Mouse (Mus musculus): ENCODE data around the gene Grik5. TPM values are rescaled to one million over a fixed set of nuclear protein-coding genes. Genes with fewer than 3 reads are reported as not detected.

Grik5 gene
- 104 TPM for polyA plus RNA-seq (2015; fragmentation: Illumina TruSeq; extraction: RNeasy Lipid Tissue Mini Kit (QIAGEN cat#74804); ENCODE audit: low read depth, low replicate concordance)

DNA sequence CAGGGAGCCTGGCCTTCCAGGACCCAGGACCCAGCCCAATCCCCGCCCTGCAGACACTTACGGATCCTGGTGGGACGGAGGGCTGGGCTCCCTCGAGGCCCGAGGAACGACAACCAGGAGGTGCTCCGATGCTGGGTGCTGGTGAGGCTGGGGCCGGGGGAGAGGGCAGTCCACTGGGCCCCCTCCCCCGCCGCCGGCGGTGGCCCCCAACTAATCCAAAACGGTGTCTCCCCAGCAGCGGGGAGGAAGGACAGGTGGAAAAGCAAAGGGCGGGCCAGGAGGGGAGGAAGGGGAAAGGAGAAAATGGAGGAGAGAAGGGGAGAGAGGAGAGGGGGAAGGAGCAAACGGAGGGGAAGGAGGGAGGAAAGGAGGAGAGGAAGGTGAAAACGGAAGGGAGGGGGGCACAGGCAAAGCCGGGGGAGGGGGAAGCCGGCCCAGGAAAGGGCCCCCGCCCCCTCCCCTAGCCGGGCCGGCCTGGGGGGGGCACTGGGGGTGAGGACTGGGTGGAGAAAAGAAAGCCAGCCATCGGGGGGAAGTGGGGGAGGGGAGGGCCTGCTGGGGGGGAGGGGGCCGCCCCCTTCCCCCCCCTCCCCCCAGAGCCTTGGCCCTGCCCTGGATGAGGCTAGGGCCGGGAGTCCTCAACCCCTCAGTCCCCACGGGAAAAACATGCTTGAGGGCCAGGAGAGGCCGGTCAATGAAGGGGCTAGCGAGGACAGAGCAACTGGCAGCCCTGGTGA, at the start of gene Grik5, which contains the start of gene Zfp574:
TSS of gene Grik5 (minus strand) at position 368 of the 737 bp plus-strand sequence.
TSS of gene Zfp574 (plus strand) at position 589 of the 737 bp plus-strand sequence.

DNA sequence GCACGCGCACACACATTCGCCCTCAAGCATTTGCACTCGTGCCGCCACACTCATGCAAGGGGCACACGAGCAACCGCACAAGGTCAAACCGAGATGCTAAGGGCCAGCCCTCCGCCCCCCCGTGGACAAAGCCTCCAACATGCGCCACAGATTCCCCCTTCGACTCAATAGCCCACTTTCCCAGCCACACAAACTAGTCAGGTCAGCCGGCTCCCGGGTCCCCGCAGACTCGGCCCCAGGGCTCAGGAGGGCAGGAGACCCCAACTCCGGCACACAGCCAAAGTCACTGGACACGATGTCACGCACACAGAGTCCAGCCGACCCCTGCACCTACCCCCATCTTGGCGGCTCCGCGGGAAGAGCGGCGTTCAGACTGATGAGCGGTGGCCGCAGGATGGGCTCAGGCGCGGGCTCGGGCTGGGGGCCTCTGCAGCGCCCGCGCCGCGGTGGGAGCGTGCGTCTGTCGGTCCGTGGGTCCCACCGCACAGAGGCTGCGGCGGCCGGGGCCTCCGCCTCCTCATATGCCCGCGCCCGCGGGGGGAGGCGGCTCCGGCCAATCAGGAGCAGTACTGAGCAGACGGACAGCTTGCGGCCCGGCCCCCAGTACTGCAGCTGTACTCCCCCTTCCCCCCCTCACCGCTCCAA, 66.6 kb downstream of the Grik5 start, which contains the start of gene Atp1a3:
TSS of gene Atp1a3 (minus strand) at position 538 of the 645 bp plus-strand sequence.

DNA sequence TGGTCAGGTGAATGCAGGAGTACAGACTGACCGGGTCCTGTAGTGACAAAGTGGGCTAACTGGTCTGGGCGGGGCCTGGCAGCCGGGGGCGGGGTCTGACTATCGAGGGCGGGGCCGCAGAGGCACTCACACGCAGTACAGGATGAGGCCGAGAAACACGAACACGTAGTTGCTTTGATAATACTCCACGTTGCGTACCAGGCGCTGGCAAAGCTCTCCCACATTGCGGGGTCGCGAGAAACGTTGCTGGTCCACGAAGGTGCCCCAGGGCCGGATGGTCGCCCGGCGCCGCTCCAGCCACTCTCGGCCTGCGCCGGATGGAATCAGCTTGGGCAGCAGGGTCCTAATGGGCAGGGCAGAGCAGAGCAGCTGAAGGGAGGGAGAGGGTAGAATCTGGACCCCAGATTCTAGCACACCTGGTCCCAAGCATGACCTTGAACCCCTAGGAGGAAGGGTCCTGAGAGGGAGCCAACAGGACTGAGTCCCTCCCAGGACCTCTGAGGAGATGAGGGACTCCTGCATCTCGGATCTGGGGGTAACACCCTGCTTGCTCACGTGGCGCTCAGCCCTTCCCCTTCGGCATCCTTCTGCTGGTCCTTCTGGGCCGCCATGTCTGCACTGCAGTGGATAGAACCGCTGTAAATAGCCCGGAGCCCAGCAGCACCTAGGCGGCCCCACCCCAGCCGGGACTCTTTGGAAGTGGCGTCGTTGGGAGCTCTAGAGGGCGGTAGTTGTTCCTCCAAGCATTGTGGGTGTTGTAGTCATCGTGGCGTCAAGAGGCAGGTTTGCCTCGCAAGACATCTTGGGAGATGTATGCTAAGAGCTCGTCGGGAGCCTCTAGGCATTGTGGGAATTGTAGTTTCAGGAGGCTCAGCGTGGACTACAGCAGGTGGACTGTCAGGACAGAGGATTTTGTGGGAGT, 99.9 kb downstream of the Grik5 start, which contains the start of gene Rabac1:
TSS of gene Rabac1 (minus strand) at position 783 of the 922 bp plus-strand sequence.

Other genes with a start within 250 kb of the Grik5 start
- gene Gm9844, start 210.1 kb downstream of the Grik5 start, polyA plus RNA-seq (2015; fragmentation: Illumina TruSeq; extraction: RNeasy Lipid Tissue Mini Kit (QIAGEN cat#74804); ENCODE audit: low read depth, low replicate concordance) = 5.7 TPM
- not detected for gene Lypd4, start 202.4 kb downstream of the Grik5 start, polyA plus RNA-seq (2015; fragmentation: Illumina TruSeq; extraction: RNeasy Lipid Tissue Mini Kit (QIAGEN cat#74804); ENCODE audit: low read depth, low replicate concordance)
- gene Dmrtc2, start 202.3 kb downstream of the Grik5 start, polyA plus RNA-seq (2015; fragmentation: Illumina TruSeq; extraction: RNeasy Lipid Tissue Mini Kit (QIAGEN cat#74804); ENCODE audit: low read depth, low replicate concordance) = not detected
- gene Rps19, start 188.0 kb downstream of the Grik5 start, polyA plus RNA-seq (2015; fragmentation: Illumina TruSeq; extraction: RNeasy Lipid Tissue Mini Kit (QIAGEN cat#74804); ENCODE audit: low read depth, low replicate concordance) = 828 TPM
- not detected for gene Cd79a, start 175.0 kb downstream of the Grik5 start, polyA plus RNA-seq (2015; fragmentation: Illumina TruSeq; extraction: RNeasy Lipid Tissue Mini Kit (QIAGEN cat#74804); ENCODE audit: low read depth, low replicate concordance)
- gene Arhgef1, start 169.4 kb downstream of the Grik5 start, polyA plus RNA-seq (2015; fragmentation: Illumina TruSeq; extraction: RNeasy Lipid Tissue Mini Kit (QIAGEN cat#74804); ENCODE audit: low read depth, low replicate concordance) = 52.4 TPM
- 0.55 TPM for gene Gm4881, start 127.9 kb downstream of the Grik5 start, polyA plus RNA-seq (2015; fragmentation: Illumina TruSeq; extraction: RNeasy Lipid Tissue Mini Kit (QIAGEN cat#74804); ENCODE audit: low read depth, low replicate concordance)
- gene Rabac1, start 99.6 kb downstream of the Grik5 start, polyA plus RNA-seq (2015; fragmentation: Illumina TruSeq; extraction: RNeasy Lipid Tissue Mini Kit (QIAGEN cat#74804); ENCODE audit: low read depth, low replicate concordance) = 268 TPM
- 1,176 TPM for gene Atp1a3, start 66.4 kb downstream of the Grik5 start, polyA plus RNA-seq (2015; fragmentation: Illumina TruSeq; extraction: RNeasy Lipid Tissue Mini Kit (QIAGEN cat#74804); ENCODE audit: low read depth, low replicate concordance)
- gene Zfp574, start 221 bp upstream of the Grik5 start, polyA plus RNA-seq (2015; fragmentation: Illumina TruSeq; extraction: RNeasy Lipid Tissue Mini Kit (QIAGEN cat#74804); ENCODE audit: low read depth, low replicate concordance) = 16.5 TPM
- 4.0 TPM for gene Pou2f2, start 107.4 kb upstream of the Grik5 start, polyA plus RNA-seq (2015; fragmentation: Illumina TruSeq; extraction: RNeasy Lipid Tissue Mini Kit (QIAGEN cat#74804); ENCODE audit: low read depth, low replicate concordance)
- gene Dedd2, start 148.3 kb upstream of the Grik5 start, polyA plus RNA-seq (2015; fragmentation: Illumina TruSeq; extraction: RNeasy Lipid Tissue Mini Kit (QIAGEN cat#74804); ENCODE audit: low read depth, low replicate concordance) = 15.9 TPM
- 6.3 TPM for gene Zfp526, start 149.1 kb upstream of the Grik5 start, polyA plus RNA-seq (2015; fragmentation: Illumina TruSeq; extraction: RNeasy Lipid Tissue Mini Kit (QIAGEN cat#74804); ENCODE audit: low read depth, low replicate concordance)
- gene Gsk3a, start 165.5 kb upstream of the Grik5 start, polyA plus RNA-seq (2015; fragmentation: Illumina TruSeq; extraction: RNeasy Lipid Tissue Mini Kit (QIAGEN cat#74804); ENCODE audit: low read depth, low replicate concordance) = 204 TPM
- gene Erf, start 178.4 kb upstream of the Grik5 start, polyA plus RNA-seq (2015; fragmentation: Illumina TruSeq; extraction: RNeasy Lipid Tissue Mini Kit (QIAGEN cat#74804); ENCODE audit: low read depth, low replicate concordance) = 29.1 TPM
- gene Cic, start 195.4 kb upstream of the Grik5 start, polyA plus RNA-seq (2015; fragmentation: Illumina TruSeq; extraction: RNeasy Lipid Tissue Mini Kit (QIAGEN cat#74804); ENCODE audit: low read depth, low replicate concordance) = 104 TPM
- 39.5 TPM for gene Pafah1b3, start 225.6 kb upstream of the Grik5 start, polyA plus RNA-seq (2015; fragmentation: Illumina TruSeq; extraction: RNeasy Lipid Tissue Mini Kit (QIAGEN cat#74804); ENCODE audit: low read depth, low replicate concordance)
- 0.51 TPM for gene Prr19, start 229.1 kb upstream of the Grik5 start, polyA plus RNA-seq (2015; fragmentation: Illumina TruSeq; extraction: RNeasy Lipid Tissue Mini Kit (QIAGEN cat#74804); ENCODE audit: low read depth, low replicate concordance)
- gene Tmem145, start 233.8 kb upstream of the Grik5 start, polyA plus RNA-seq (2015; fragmentation: Illumina TruSeq; extraction: RNeasy Lipid Tissue Mini Kit (QIAGEN cat#74804); ENCODE audit: low read depth, low replicate concordance) = 38.8 TPM
- 50.0 TPM for gene Megf8, start 244.8 kb upstream of the Grik5 start, polyA plus RNA-seq (2015; fragmentation: Illumina TruSeq; extraction: RNeasy Lipid Tissue Mini Kit (QIAGEN cat#74804); ENCODE audit: low read depth, low replicate concordance)